Mouse (Mus musculus): ENCODE measurements at regions not wholly inside any gene's neighbourhood (a gene's known extent, or its start where the extent isn't known, plus 50 kb on each side); places are given as distances from the start of the nearest gene placed in this dataset.

- TF ChIP-seq POLR2A (IDR thresholded peaks at IDR 0.05; ENCODE audit: low read depth, low read length), result no peak
- TF ChIP-seq CTCF (conservative IDR thresholded peaks at IDR 0.05; ENCODE audit: insufficient read depth, insufficient read length, low read depth, low read length), result no peak
Observed at GRCm38 (mm10) chr13:82225430-82225829, 442.6 kb downstream of the Cetn3 start.
